Mouse (Mus musculus): ENCODE measurements around the gene Hilpda.

DNA sequence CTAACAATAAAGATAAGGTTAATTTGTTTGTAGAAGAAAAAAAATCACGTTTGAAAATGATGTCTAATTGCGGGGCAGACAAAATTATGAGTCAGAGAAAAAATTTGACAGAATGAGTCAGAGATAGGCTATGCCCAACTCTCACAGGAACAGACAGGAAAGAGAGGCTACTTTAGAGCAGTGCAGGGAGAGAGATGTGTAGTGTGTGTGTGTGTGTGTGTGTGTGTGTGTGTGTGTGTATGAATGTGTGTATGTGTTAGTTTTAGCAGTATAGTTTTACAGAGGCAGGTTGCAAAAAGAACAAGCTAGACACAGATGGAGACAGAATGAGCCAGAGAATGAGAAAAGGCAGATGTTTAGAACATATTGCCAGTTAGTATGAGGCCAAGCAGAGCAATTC lies 26.8 kb downstream of the Hilpda start:
- no peak for TF ChIP-seq CTCF (conservative IDR thresholded peaks at IDR 0.05; ENCODE audit: insufficient read depth, insufficient read length, low read depth, low read length)
- no peak for TF ChIP-seq POLR2A (IDR thresholded peaks at IDR 0.05; ENCODE audit: low read depth, low read length)
